Mouse (Mus musculus): Measurements from ENCODE around the gene Ndc1. TPM values are rescaled to one million over a fixed set of nuclear protein-coding genes. Genes with fewer than 3 reads are reported as not detected.

The Ndc1 gene
- 34.3 and 35.9 TPM in 2 replicates for polyA plus RNA-seq (2016; fragmentation: Nextera tagmentation; extraction: Ambion mirVana)

GRCm38 (mm10) chr4:107367567-107368314, at the start of gene Ndc1:
Ndc1 (plus strand) TSS chr4:107367784.
- Histone ChIP-seq H3K36me3 (peaks cover 18% of the 10 kb centered on the region), H3K4me2 (replicated peaks) (peak within 1 kb of the TSS; percentile 74), H3K4me1 (peaks cover 10% of the 10 kb centered on the region), H3K9ac (replicated peaks) (peak within 1 kb of the TSS; percentile 81), H3K4me3 (peak within 1 kb of the TSS; percentile 71), H3K9me3 (no peaks in the 10 kb centered on the region), H3K27ac (replicated peaks) (peak within 1 kb of the TSS; percentile 88), H3K27me3 (no peaks in the 10 kb centered on the region)
- peak; percentile 99 for ATAC-seq (ENCODE audit: low FRiP score, low read depth)
- under 1% methylated on average over 51 of the region's 51 CpGs for WGBS

DNA sequence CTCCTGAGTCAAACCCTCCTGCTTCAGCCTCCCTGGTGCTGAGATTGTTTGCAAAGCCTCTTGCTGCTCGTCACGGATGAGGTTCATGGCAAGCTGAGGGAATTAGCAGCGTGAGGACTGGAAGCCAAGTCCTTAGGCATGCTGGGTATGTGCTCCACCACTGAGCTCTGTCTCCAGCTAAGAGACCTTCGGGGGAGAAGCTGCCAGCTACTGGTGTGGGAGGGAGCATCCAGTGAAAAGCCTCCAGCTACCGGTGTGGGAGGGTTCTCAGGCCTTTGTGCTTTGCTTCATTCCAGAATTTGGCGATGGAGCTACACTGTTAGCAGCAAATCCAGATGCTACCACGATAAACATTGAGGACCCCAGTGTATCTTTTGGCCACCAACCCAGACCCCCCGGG, 48.9 kb upstream of the Ndc1 start:
- Histone ChIP-seq H3K27ac (replicated peaks) (no peak overlapping the region), H3K36me3 (peaks cover 54% of the 10 kb centered on the region), H3K9ac (replicated peaks) (no peak overlapping the region), H3K4me2 (replicated peaks) (no peak overlapping the region), H3K27me3 (no peaks in the 10 kb centered on the region), H3K4me3 (no peak overlapping the region), H3K9me3 (no peaks in the 10 kb centered on the region), H3K4me1 (peaks cover 13% of the 10 kb centered on the region)
- WGBS: 88% methylated on average over 8 of the region's 8 CpGs
- no peak for ATAC-seq (ENCODE audit: low FRiP score, low read depth)

GRCm38 (mm10) chr4:107321041-107321440, 46.5 kb upstream of the Ndc1 start:
- H3K9ac ChIP-seq (replicated peaks): no peak overlapping the region
- no peaks in the 10 kb centered on the region for H3K4me1 ChIP-seq
- ATAC-seq (ENCODE audit: low FRiP score, low read depth): no peak
- H3K4me3 ChIP-seq: no peak overlapping the region
- WGBS: 85% methylated on average over 2 of the region's 2 CpGs
- H3K27ac ChIP-seq (replicated peaks): no peak overlapping the region
- H3K36me3 ChIP-seq: peaks cover 64% of the 10 kb centered on the region
- no peaks in the 10 kb centered on the region for H3K27me3 ChIP-seq
- no peaks in the 10 kb centered on the region for H3K9me3 ChIP-seq
- no peak overlapping the region for H3K4me2 ChIP-seq (replicated peaks)

- H3K27me3 ChIP-seq: no peaks in the 10 kb centered on the region
- H3K9ac ChIP-seq (replicated peaks): no peak overlapping the region
- no peak overlapping the region for H3K4me3 ChIP-seq
- no peak overlapping the region for H3K27ac ChIP-seq (replicated peaks)
- H3K4me1 ChIP-seq: no peaks in the 10 kb centered on the region
- H3K9me3 ChIP-seq: no peaks in the 10 kb centered on the region
- WGBS: 92% methylated on average over 2 of the region's 2 CpGs
- H3K4me2 ChIP-seq (replicated peaks): no peak overlapping the region
- peaks cover 57% of the 10 kb centered on the region for H3K36me3 ChIP-seq
- no peak for ATAC-seq (ENCODE audit: low FRiP score, low read depth)
Observed at GRCm38 (mm10) chr4:107323113-107323512, 44.5 kb upstream of the Ndc1 start.

GRCm38 (mm10) chr4:107328530-107328929, 39.1 kb upstream of the Ndc1 start:
- no peak for ATAC-seq (ENCODE audit: low FRiP score, low read depth)

DNA sequence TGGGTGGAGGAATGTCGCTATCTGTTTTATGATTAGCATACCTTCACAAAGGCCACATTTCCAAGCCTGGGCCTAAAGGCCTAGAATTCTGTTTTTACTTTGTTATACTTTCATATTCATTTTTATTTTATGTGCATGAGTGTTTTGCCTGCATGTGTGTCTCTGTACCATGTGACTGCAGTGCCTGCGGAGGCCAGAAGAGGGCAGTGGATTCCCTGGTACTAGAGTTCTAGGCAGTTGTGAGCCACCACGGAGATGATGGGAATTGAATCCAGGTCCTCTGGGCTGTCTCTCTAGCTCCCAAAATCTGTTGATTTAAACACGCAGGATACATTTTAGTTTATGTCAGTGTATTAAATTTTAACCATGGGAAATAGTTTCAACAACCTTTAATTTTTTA, 34.1 kb upstream of the Ndc1 start:
- Histone ChIP-seq H3K4me3 (no peak overlapping the region), H3K27ac (replicated peaks) (no peak overlapping the region), H3K9me3 (no peaks in the 10 kb centered on the region), H3K36me3 (0 out of 2 replicates have a peak, but pooled peaks cover 3% of the 10 kb centered on the region), H3K27me3 (no peaks in the 10 kb centered on the region), H3K9ac (replicated peaks) (no peak overlapping the region), H3K4me2 (replicated peaks) (no peak overlapping the region), H3K4me1 (no peaks in the 10 kb centered on the region)
- ATAC-seq (ENCODE audit: low FRiP score, low read depth): no peak
- WGBS: 96% methylated on average over 4 of the region's 4 CpGs

More at GRCm38 (mm10) chr4:107328530-107328929, 39.1 kb upstream of the Ndc1 start:
- no peaks in the 10 kb centered on the region for H3K27me3 ChIP-seq
- H3K9me3 ChIP-seq: no peaks in the 10 kb centered on the region
- no peak overlapping the region for H3K4me3 ChIP-seq
- WGBS: 95% methylated on average over 8 of the region's 8 CpGs
- H3K9ac ChIP-seq (replicated peaks): no peak overlapping the region
- peaks cover 20% of the 10 kb centered on the region; the same call in 1 of the 2 replicates for H3K36me3 ChIP-seq
- H3K4me2 ChIP-seq (replicated peaks): no peak overlapping the region
- no peak overlapping the region for H3K27ac ChIP-seq (replicated peaks)
- H3K4me1 ChIP-seq: no peaks in the 10 kb centered on the region

- Histone ChIP-seq H3K9me3 (no peaks in the 10 kb centered on the region), H3K27me3 (no peaks in the 10 kb centered on the region), H3K36me3 (0 out of 2 replicates have a peak, but pooled peaks cover 3% of the 10 kb centered on the region), H3K4me2 (replicated peaks) (no peak overlapping the region), H3K27ac (replicated peaks) (no peak overlapping the region), H3K9ac (replicated peaks) (no peak overlapping the region), H3K4me1 (0 out of 2 replicates have a peak, but pooled peaks cover 2% of the 10 kb centered on the region), H3K4me3 (no peak overlapping the region)
- ATAC-seq (ENCODE audit: low FRiP score, low read depth): no peak
- 93% methylated on average over 8 of the region's 8 CpGs for WGBS
Observed at GRCm38 (mm10) chr4:107336356-107336755, 31.2 kb upstream of the Ndc1 start.

DNA sequence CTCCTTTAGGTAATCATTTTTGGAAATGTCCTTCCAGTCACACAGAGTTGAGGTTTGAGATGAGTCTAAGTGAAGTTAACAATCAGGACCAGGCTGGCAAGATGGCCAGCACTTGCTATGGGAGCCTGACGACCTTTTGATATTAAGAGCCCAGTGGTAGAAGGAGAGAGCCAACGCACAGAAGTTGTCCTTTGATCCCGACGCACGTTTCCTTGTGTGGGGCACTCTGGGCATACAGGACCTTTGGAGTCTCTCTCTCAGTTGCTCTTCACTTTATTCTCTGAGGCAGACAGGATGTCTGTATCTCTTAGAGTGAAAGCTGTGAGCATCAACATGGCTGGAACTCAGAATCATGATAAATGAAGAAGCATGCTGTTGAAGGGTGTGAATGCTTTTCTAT, 30.1 kb upstream of the Ndc1 start:
- 89% methylated on average over 5 of the region's 5 CpGs for WGBS
- Histone ChIP-seq H3K27ac (replicated peaks) (no peak overlapping the region), H3K36me3 (0 out of 2 replicates have a peak, but pooled peaks cover 3% of the 10 kb centered on the region), H3K9ac (replicated peaks) (no peak overlapping the region), H3K9me3 (no peaks in the 10 kb centered on the region), H3K4me1 (0 out of 2 replicates have a peak, but pooled peaks cover 4% of the 10 kb centered on the region), H3K4me2 (replicated peaks) (no peak overlapping the region), H3K27me3 (no peaks in the 10 kb centered on the region), H3K4me3 (no peak overlapping the region)
- no peak for ATAC-seq (ENCODE audit: low FRiP score, low read depth)

DNA sequence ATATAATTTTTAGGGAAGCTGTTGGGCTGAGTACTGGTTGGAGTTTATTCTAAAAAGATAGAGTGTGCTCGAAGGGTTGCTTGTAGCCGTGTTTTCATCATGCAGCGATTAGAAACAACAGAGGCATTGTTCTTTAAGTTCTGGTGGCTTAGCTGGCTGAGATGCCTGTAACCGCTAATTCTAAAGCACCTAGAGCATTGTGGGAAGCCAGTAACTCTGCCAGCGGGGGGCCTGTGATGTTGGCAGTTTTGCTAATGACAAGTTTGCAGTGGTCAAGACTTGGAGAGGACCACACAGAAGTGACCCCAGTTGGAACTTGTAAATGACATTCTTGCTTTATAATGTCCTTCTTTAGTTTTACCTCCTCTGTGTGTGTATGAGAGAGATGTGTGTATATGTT, 26.2 kb upstream of the Ndc1 start:
- no peak overlapping the region for H3K9ac ChIP-seq (replicated peaks)
- WGBS: 41% methylated on average over 5 of the region's 5 CpGs
- 0 out of 2 replicates have a peak, but pooled peaks cover 8% of the 10 kb centered on the region for H3K36me3 ChIP-seq
- H3K4me3 ChIP-seq: no peak overlapping the region
- no peak overlapping the region for H3K4me2 ChIP-seq (replicated peaks)
- H3K27me3 ChIP-seq: no peaks in the 10 kb centered on the region
- H3K4me1 ChIP-seq: 0 out of 2 replicates have a peak, but pooled peaks cover 4% of the 10 kb centered on the region
- ATAC-seq (ENCODE audit: low FRiP score, low read depth): no peak
- no peak overlapping the region for H3K27ac ChIP-seq (replicated peaks)
- H3K9me3 ChIP-seq: no peaks in the 10 kb centered on the region

GRCm38 (mm10) chr4:107344612-107345011, 23.0 kb upstream of the Ndc1 start:
- WGBS: 81% methylated on average over 7 of the region's 7 CpGs
- peaks cover 10% of the 10 kb centered on the region; the same call in 1 of the 2 replicates for H3K4me1 ChIP-seq
- H3K4me2 ChIP-seq (replicated peaks): no peak overlapping the region
- H3K36me3 ChIP-seq: 0 out of 2 replicates have a peak, but pooled peaks cover 5% of the 10 kb centered on the region
- ATAC-seq (ENCODE audit: low FRiP score, low read depth): no peak
- H3K4me3 ChIP-seq: no peak overlapping the region
- H3K27ac ChIP-seq (replicated peaks): no peak overlapping the region
- H3K9me3 ChIP-seq: no peaks in the 10 kb centered on the region
- no peak overlapping the region for H3K9ac ChIP-seq (replicated peaks)
- H3K27me3 ChIP-seq: no peaks in the 10 kb centered on the region

DNA sequence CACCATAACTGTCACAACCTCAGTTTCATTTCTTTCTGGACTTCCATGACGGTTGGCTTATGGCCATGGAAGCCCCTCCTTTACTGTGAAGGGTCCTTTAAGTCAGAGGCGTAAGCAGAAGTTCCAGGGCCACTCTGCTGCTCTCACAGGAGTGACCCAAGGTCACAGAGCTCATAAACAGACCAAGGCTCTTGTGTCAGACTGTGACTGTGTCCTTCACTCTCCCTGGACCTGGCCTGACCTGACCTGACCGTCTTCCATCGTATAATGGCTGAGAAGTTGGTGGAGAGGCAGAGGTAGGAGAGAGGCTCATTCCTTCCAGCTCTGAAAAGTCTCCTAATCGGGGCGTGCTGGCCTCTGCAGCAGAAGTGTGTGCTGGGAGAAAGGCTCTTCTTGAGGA, 20.4 kb upstream of the Ndc1 start:
- ATAC-seq (ENCODE audit: low FRiP score, low read depth): no peak
- Histone ChIP-seq H3K36me3 (peaks cover 16% of the 10 kb centered on the region; the same call in 1 of the 2 replicates), H3K27me3 (no peaks in the 10 kb centered on the region), H3K4me1 (peaks cover 6% of the 10 kb centered on the region; the same call in 1 of the 2 replicates), H3K4me3 (no peak overlapping the region), H3K27ac (replicated peaks) (no peak overlapping the region), H3K4me2 (replicated peaks) (no peak overlapping the region), H3K9me3 (no peaks in the 10 kb centered on the region), H3K9ac (replicated peaks) (no peak overlapping the region)
- 83% methylated on average over 6 of the region's 6 CpGs for WGBS

GRCm38 (mm10) chr4:107348529-107349310, 18.9 kb upstream of the Ndc1 start:
- H3K27me3 ChIP-seq: no peaks in the 10 kb centered on the region
- no peak overlapping the region for H3K4me3 ChIP-seq
- H3K4me2 ChIP-seq (replicated peaks): no peak overlapping the region
- no peaks in the 10 kb centered on the region for H3K9me3 ChIP-seq
- H3K27ac ChIP-seq (replicated peaks): no peak overlapping the region
- H3K4me1 ChIP-seq: peaks cover 6% of the 10 kb centered on the region; the same call in 1 of the 2 replicates
- no peak for ATAC-seq (ENCODE audit: low FRiP score, low read depth)
- H3K9ac ChIP-seq (replicated peaks): no peak overlapping the region
- H3K36me3 ChIP-seq: peaks cover 16% of the 10 kb centered on the region; the same call in 1 of the 2 replicates
- 73% methylated on average over 20 of the region's 20 CpGs for WGBS
